Mouse (Mus musculus) E14TG2a.4 (cell line): ENCODE results near the gene Nr2f6.

ENCODE experiments used
- CTCF ChIP-seq: conservative IDR thresholded peaks from 2 replicates; pipeline ENCODE4 v1.5.1; 2014; ENCODE audit warnings: low read length
- POU5F1 ChIP-seq: IDR thresholded peaks from 2 replicates; pipeline ENCODE4 v1.6.1; 2014; ENCODE audit warnings: low read length, borderline replicate concordance

GRCm38 (mm10) chr8:71407441-71407840 is 25.7 kb upstream of the Nr2f6 start:
- TF ChIP-seq CTCF (no peak), POU5F1 (no peak)
